Mouse (Mus musculus) cerebellum, adult (tissue): ENCODE measurements at regions not wholly inside any gene's neighbourhood (a gene's known extent, or its start where the extent isn't known, plus 50 kb on each side); places are given as distances from the start of the nearest gene placed in this dataset.

Experiments
- ATAC-seq: cut with Nextera tagmentation; 2 replicates; pipeline ENCODE4 v1.9.2; 2017; ENCODE audit warnings: mild to moderate bottlenecking, moderate library complexity, mixed read lengths; ENCODE audit not compliant: insufficient number of reproducible peaks, low FRiP score, low TSS enrichment

GRCm38 (mm10) chr12:32719203-32719602 lies 100.1 kb upstream of the Nampt start:
- ATAC-seq, result no peak

GRCm38 (mm10) chr12:32724451-32725188 lies 94.7 kb upstream of the Nampt start:
- ATAC-seq, result no peak

- no peak for ATAC-seq
Measured at GRCm38 (mm10) chr12:32727539-32727938, 91.8 kb upstream of the Nampt start.

- ATAC-seq, result no peak
Measured at GRCm38 (mm10) chr12:32728425-32728824, 90.9 kb upstream of the Nampt start.

GRCm38 (mm10) chr12:32735224-32735623 lies 84.1 kb upstream of the Nampt start:
- ATAC-seq, result no peak

- no peak for ATAC-seq
Measured at GRCm38 (mm10) chr12:32741465-32741864, 77.9 kb upstream of the Nampt start.

- peak; percentile 91 for ATAC-seq
Measured at GRCm38 (mm10) chr12:32757441-32758119, 61.8 kb upstream of the Nampt start.

GRCm38 (mm10) chr12:32758150-32758549 lies 61.2 kb upstream of the Nampt start:
- 0 out of 2 replicates have a peak, but pooled peaks have one; percentile 7 for ATAC-seq

GRCm38 (mm10) chr12:32760627-32761026 lies 58.7 kb upstream of the Nampt start:
- no peak for ATAC-seq

GRCm38 (mm10) chr12:32761055-32761454 lies 58.3 kb upstream of the Nampt start:
- no peak for ATAC-seq

GRCm38 (mm10) chr12:32764271-32764670 lies 55.1 kb upstream of the Nampt start:
- ATAC-seq, result no peak

- no peak for ATAC-seq
Measured at GRCm38 (mm10) chr12:32764747-32765146, 54.6 kb upstream of the Nampt start.

- ATAC-seq, result peak; percentile 37; the same call in 1 of the 2 replicates
Measured at GRCm38 (mm10) chr12:32765861-32766260, 53.5 kb upstream of the Nampt start.

- no peak for ATAC-seq
Measured at GRCm38 (mm10) chr12:32766575-32766974, 52.8 kb upstream of the Nampt start.

- no peak for ATAC-seq
Measured at GRCm38 (mm10) chr12:32767206-32768081, 51.9 kb upstream of the Nampt start.

- no peak for ATAC-seq
Measured at GRCm38 (mm10) chr12:32768082-32768743, 51.1 kb upstream of the Nampt start.

- no peak for ATAC-seq
Measured at GRCm38 (mm10) chr12:32768744-32769535, 50.4 kb upstream of the Nampt start.
